Mouse (Mus musculus) midbrain, postnatal 0 days (tissue): ENCODE results near the gene Pde6d. TPM values are rescaled to one million over a fixed set of nuclear protein-coding genes. Genes with fewer than 3 reads are reported as not detected.

ENCODE experiments used
- ATAC-seq: fragments of 200-750 bp; cut with Nextera tagmentation; 2 replicates; pipeline ENCODE4 v1.8.0; 2017; ENCODE audit warnings: moderate number of reproducible peaks, mild to moderate bottlenecking, moderate TSS enrichment, moderate library complexity; ENCODE audit not compliant: low FRiP score
- DNase-seq: peaks from one replicate; pipeline ENCODE4 v3.0.0-alpha.2; 2015; ENCODE audit warnings: low spot score
- H3K27ac ChIP-seq: fragments of 300-500 bp; sonication (generic); 2 replicates; pipeline ENCODE4 v1.5.1; 2014; ENCODE audit warnings: low read depth, mild to moderate bottlenecking, low read length, mixed read lengths
- H3K27me3 ChIP-seq: fragments of 300-500 bp; sonication (generic); 2 replicates; pipeline ENCODE4 v1.6.1; 2014; ENCODE audit warnings: low read length, control low read depth, mixed read lengths; ENCODE audit not compliant: insufficient read depth
- H3K36me3 ChIP-seq: fragments of 300-500 bp; sonication (generic); 2 replicates; pipeline ENCODE4 v1.6.1; 2014; ENCODE audit warnings: low read length, control low read depth, mixed read lengths; ENCODE audit not compliant: insufficient read depth
- H3K4me1 ChIP-seq: fragments of 300-500 bp; sonication (generic); 2 replicates; pipeline ENCODE4 v1.6.1; 2014; ENCODE audit warnings: mild to moderate bottlenecking, control low read depth, antibody characterized with exemption, low read length, mixed read lengths; ENCODE audit not compliant: insufficient read depth
- H3K4me2 ChIP-seq: fragments of 300-500 bp; sonication (generic); 2 replicates; pipeline ENCODE4 v1.6.1; 2014; ENCODE audit warnings: low read depth, mild to moderate bottlenecking, low read length, mixed read lengths; ENCODE audit not compliant: poor library complexity, severe bottlenecking
- H3K4me3 ChIP-seq: fragments of 300-500 bp; sonication (generic); 2 replicates; pipeline ENCODE4 v1.5.1; 2014; ENCODE audit warnings: low read depth, mild to moderate bottlenecking, low read length, moderate library complexity
- H3K9ac ChIP-seq: fragments of 300-500 bp; sonication (generic); replicated peaks from 2 replicates; pipeline ENCODE4 v1.6.1; 2014; ENCODE audit warnings: mild to moderate bottlenecking, low read length, moderate library complexity, mixed read lengths; ENCODE audit not compliant: poor library complexity, severe bottlenecking
- H3K9me3 ChIP-seq: fragments of 300-500 bp; sonication (generic); 2 replicates; pipeline ENCODE4 v1.6.1; 2016; ENCODE audit warnings: low read length, control low read depth
- CTCF ChIP-seq: IDR thresholded peaks from 2 replicates; pipeline ENCODE4 v1.5.1; 2016; ENCODE audit warnings: antibody characterized with exemption, mild to moderate bottlenecking
- WGBS: fragments of 180-500 bp; shearing (Covaris S2); extraction: QIAGEN DNeasy Blood & Tissue Kit; methylation state at CpG from one replicate; pipeline ENCODE4 v1.1.7; 2014; 5-methylcytosine and 5-hydroxymethylcytosine counted together
- polyA plus RNA-seq: library from polyadenylated mRNA; unstranded; fragments of >200 nt; fragmentation: Nextera tagmentation; extraction: Ambion mirVana; gene quantifications from 2 replicates; pipeline ENCODE4 v1.2.1, GENCODE M21; 2015
- total RNA-seq: library from RNA; depleted of rRNA; stranded (reverse); fragments of >200 nt; gene quantifications from 2 replicates; pipeline ENCODE4 v1.2.3, GENCODE M21; 2014

Gene Pde6d
- total and polyA plus RNA-seq, 2 experiments from 2014 or later = 48.1 to 124 TPM

DNA sequence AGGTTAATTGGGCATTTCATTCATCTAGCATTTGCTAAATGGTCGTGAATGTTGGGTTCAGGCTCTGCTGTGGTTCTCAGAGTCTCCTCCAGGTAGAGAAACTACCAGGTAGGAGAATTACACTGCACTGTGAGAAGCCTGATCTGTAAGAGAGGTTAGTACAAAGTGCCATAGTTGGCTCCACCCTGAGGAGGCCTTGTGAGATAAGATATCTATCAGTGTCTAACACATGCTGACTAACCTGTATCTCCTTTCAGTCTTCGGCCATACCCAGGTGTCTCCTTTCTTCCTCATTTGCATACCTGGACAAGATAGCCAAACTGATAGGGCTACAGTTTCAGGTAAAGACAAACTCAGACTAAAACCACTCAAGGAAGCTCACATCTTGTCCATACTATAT lies 19.8 kb downstream of the Pde6d start:
- H3K27me3 ChIP-seq = no peaks in the 10 kb centered on the region
- no peak for TF ChIP-seq CTCF
- H3K4me1 ChIP-seq = no peaks in the 10 kb centered on the region
- no peak overlapping the region for H3K4me3 ChIP-seq
- WGBS = 87% methylated on average over 2 of the region's 2 CpGs
- H3K4me2 ChIP-seq = no peak overlapping the region
- DNase-seq (no peak), ATAC-seq (no peak)
- H3K9ac ChIP-seq = no peak overlapping the region
- no peak overlapping the region for H3K27ac ChIP-seq
- no peaks in the 10 kb centered on the region for H3K9me3 ChIP-seq
- peaks cover 8% of the 10 kb centered on the region for H3K36me3 ChIP-seq

DNA sequence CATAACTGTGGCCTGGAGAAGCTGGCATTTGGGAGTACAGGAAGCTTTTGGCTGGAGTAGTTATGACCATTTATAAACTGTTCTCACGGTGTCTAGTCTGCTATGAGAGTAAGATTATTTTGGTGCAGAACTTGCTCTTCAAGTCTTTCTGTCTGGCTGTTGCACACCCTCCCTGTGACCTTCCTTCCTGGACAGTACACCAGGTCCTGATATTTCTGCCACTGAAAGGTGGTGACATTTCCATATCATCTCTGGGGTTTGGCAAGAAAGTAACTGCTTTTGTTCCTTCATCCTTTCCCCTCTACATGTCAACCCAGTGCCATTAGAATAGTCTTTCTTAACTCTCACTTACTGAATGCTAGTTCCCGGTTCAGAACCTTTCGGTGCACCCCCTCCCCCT lies 23.2 kb downstream of the Pde6d start:
- TF ChIP-seq CTCF = no peak
- no peaks in the 10 kb centered on the region for H3K9me3 ChIP-seq
- 89% methylated on average over 3 of the region's 3 CpGs for WGBS

DNA sequence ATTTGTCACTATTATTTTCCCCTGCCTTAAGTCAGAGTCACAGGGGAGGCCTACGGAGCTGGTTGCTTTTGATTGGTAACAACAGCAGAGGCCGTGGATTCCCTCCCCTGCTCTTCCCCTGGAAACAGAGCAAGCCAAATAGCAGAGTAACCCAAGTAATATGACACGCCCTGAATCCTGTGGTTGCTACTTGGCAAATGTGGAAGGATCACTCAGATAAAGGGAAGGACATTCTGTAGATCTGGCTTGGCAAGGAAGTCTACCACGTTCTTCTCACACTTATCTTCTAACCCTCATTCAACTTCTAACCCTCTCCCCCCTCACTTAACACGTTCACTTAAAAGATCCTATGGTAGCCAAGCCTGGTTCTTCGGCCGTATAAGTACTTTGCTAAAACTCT lies 24.6 kb downstream of the Pde6d start:
- TF ChIP-seq CTCF = no peak
- ATAC-seq = no peak
- WGBS = 86% methylated on average over 7 of the region's 7 CpGs

More for the DNA sequence above, 23.2 kb downstream of the Pde6d start:
- no peak overlapping the region for H3K4me3 ChIP-seq
- H3K27ac ChIP-seq = no peak overlapping the region
- H3K36me3 ChIP-seq = peaks cover 2% of the 10 kb centered on the region
- H3K4me1 ChIP-seq = no peaks in the 10 kb centered on the region
- ATAC-seq (no peak), DNase-seq (no peak)
- no peaks in the 10 kb centered on the region for H3K27me3 ChIP-seq
- H3K9ac ChIP-seq = no peak overlapping the region
- no peak overlapping the region for H3K4me2 ChIP-seq

DNA sequence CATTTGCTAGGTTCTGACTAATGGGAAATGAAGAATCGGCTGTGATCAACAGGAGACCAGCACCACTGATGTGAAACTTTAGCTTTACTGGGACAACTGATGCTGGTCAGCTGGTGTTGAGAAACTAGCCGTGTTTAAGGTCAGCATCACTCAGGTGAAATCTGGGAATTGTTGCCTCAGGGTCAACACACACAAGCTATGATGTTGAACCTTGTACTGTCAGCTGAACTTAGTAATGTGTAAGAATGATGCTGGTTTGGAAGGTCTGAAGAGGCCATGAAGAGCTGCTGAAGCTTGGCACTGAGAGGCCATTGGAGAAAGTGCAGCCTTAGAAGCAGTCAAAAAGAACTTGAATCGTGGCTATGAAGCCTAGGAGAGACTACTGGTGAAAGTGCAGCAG lies 26.8 kb downstream of the Pde6d start:
- H3K27me3 ChIP-seq = no peaks in the 10 kb centered on the region
- no peak overlapping the region for H3K4me3 ChIP-seq
- WGBS = 89% methylated on average over 3 of the region's 3 CpGs
- no peak for ATAC-seq
- H3K4me1 ChIP-seq = no peaks in the 10 kb centered on the region
- no peak for TF ChIP-seq CTCF
- H3K27ac ChIP-seq = no peak overlapping the region
- no peak for DNase-seq
- H3K9ac ChIP-seq = no peak overlapping the region
- H3K9me3 ChIP-seq = no peaks in the 10 kb centered on the region
- no peak overlapping the region for H3K4me2 ChIP-seq
- H3K36me3 ChIP-seq = peaks cover 3% of the 10 kb centered on the region; the same call in 1 of the 2 replicates

More for the DNA sequence above, 24.6 kb downstream of the Pde6d start:
- Histone ChIP-seq H3K27ac (no peak overlapping the region), H3K36me3 (peaks cover 2% of the 10 kb centered on the region; the same call in 1 of the 2 replicates), H3K27me3 (no peaks in the 10 kb centered on the region), H3K4me2 (no peak overlapping the region), H3K4me3 (no peak overlapping the region), H3K4me1 (no peaks in the 10 kb centered on the region), H3K9me3 (no peaks in the 10 kb centered on the region), H3K9ac (no peak overlapping the region)
- no peak for DNase-seq

DNA sequence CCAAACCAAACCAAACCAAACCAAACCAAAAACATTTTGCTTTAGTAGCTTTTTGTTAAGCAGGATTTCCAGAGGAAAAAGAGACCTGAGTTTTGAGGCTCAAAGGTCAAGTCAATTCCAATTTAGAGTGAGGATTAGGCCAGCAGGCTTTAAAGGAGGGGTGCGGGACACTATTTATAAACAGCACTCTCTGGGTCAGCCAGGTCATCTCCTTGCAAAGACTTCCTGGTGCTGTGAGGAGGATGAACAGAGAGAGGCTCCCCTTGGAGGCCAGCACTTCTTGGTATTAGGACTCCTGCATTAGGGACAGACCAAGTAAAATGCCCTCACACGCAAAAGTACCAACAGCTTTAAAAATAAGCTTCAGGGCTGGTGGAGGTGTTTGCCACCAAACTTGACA lies 30.6 kb downstream of the Pde6d start:
- Histone ChIP-seq H3K9ac (no peak overlapping the region), H3K27me3 (no peaks in the 10 kb centered on the region), H3K9me3 (no peaks in the 10 kb centered on the region), H3K4me3 (no peak overlapping the region), H3K27ac (no peak overlapping the region), H3K36me3 (peaks cover 6% of the 10 kb centered on the region; the same call in 1 of the 2 replicates), H3K4me1 (no peaks in the 10 kb centered on the region), H3K4me2 (no peak overlapping the region)
- no peak for ATAC-seq
- 29% methylated on average over 2 of the region's 2 CpGs for WGBS
- TF ChIP-seq CTCF = no peak
- no peak for DNase-seq

DNA sequence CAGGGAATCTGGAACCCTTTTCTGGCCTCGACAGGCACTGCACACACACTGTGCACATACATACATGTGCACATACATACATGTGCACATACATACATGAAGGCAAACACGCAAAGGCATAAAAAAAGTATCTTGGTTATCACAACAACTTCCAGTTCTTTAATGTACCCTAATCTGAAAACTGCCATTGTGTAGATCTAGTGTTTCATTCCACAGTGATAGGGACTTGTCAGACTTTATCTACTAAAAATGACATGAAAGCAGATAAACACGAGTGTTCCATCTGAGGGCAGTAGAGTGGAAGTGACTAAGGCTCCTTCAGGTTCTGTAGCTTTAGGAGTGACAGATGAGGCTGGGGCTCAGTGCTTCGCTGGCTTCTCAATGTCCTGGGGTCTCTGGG lies 31.1 kb downstream of the Pde6d start:
- 69% methylated on average over 4 of the region's 4 CpGs for WGBS
- Histone ChIP-seq H3K36me3 (peaks cover 8% of the 10 kb centered on the region), H3K27ac (no peak overlapping the region), H3K4me3 (no peak overlapping the region), H3K9me3 (no peaks in the 10 kb centered on the region), H3K9ac (no peak overlapping the region), H3K27me3 (no peaks in the 10 kb centered on the region), H3K4me2 (no peak overlapping the region), H3K4me1 (no peaks in the 10 kb centered on the region)
- DNase-seq (no peak), ATAC-seq (no peak)
- no peak for TF ChIP-seq CTCF
